Mouse (Mus musculus): Measurements from ENCODE around the gene Senp7.
A peak's percentile ranks its signal among the peaks of the same experiment; 100 is the strongest.
"Not testable (repeated sequence)": the region's sequence is repeated elsewhere in the genome, so short reads cannot be mapped to it uniquely, and the experiment has no call there.

Gene Senp7

DNA sequence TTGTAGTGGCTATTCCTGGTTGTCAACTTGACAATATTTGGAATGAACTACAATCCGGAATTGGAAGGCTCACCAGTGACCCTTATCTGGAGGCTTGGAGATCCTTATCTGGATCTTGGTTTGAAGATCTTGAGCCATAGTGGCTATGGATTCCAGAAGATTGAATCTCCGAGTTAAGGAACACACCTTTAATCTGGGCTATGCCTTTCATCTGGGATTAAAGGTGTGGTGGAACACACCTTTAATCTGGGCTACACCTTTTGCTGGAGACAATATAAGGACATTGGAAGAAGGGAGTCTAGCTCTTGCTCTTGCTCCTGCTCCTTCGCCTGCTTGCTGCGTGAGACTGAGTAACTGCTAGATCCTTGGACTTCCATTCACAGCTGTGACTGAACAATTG, at the start of gene Senp7:
TSS of gene Senp7 (plus strand) at position 301 of the 400 bp plus-strand sequence.
- DNase-seq (ENCODE audit: low read depth, low spot score) = not testable (repeated sequence)

DNA sequence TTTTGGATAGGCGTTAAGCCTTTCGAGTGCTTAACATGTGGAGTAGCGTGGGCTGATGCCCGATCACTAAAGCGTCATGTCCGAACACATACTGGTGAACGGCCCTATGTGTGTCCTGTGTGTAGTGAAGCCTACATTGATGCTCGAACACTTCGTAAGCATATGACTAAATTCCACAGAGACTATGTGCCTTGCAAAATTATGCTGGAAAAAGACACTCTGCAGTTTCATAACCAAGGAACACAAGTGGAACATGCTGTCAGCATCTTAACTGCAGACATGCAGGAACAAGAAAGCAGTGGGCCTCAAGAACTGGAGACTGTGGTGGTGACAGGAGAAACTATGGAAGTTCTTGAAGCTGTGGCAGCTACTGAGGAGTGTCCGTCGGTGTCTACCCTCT, 41.3 kb upstream of the Senp7 start:
- DNase-seq (ENCODE audit: low read depth, low spot score) = no peak

DNA sequence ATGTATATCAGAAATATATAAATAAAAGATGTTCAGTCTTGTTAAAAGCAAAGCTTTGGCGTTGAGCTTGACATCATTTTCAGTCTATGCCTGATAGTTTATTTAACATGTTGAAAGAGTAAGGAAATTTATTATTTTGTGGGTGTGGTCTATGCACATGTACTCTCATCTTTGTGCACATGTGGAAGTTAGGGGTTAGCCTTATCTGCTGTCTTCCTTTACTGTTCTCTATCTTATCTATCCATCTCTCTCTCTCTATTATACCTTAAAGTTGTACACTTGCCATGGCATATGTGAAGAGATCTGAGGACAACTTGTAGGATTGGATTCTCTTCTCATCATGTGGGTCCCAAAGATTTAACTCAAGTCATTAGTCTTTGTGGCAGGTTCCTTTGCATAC, 39.3 kb upstream of the Senp7 start:
- DNase-seq (ENCODE audit: low read depth, low spot score) = no peak

DNA sequence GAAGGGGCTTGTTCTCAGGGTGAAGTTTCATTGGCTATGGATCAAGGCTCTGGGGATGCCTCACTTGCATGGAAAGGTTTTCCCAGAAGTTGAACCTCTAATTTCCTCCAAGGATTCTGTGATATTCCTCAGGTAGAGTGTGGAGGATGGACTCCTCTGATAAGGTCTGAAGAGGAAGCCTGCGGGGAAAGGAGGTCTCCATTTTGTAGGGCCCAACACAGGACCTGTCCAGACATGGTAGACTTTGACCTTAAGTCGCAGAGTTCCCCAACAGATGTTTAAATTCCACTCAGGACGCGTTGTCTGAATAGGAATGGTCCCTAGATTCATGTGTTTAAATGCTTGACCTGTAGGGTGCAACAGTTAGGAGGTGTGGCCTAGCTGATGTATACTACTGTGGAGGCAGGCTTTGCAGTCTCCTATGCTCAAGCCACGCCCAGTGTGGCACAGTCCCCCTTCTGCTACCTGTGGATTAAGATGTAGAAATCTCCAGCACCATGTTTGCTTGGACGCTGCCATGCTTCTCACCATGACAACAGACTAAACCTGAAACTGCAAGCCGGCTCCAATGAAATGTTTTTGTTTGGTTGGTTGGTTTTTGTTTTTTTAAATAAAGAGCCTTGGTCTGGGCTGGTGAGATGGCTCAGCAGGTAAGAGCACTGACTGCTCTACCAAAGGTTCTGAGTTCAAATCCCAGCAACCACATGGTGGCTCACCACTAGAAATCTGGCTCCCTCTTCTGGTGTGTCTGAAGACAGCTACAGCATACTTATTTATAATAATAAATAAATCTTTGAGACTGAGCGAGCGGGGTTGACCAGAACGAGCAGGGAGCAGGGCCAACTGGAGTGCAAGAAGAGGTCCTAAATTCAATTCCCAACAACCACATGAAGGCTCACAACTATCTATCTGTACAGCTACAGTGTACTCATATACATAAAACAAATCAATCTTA, 35.1 kb upstream of the Senp7 start:
- no peak for DNase-seq (ENCODE audit: low read depth, low spot score)

DNA sequence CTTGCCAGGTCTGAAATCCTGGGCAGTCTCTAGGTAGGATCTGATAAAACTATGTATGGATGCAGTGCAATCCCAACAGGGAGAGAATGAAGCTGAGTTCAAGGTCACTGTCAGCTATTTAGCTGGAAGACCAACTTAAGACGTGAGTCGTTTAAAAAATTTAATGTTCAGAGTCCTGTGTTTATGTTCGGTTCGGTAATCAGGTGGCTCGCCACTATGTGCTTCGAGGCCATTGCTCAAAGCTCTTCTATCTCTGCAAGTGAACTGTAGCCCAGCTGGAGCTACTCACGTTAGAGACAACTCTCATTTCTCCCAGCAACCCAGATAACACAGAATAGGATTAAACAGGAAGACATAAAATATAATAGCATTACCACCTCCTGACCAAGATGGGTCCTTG, 34.1 kb upstream of the Senp7 start:
- no peak for DNase-seq (ENCODE audit: low read depth, low spot score)

DNA sequence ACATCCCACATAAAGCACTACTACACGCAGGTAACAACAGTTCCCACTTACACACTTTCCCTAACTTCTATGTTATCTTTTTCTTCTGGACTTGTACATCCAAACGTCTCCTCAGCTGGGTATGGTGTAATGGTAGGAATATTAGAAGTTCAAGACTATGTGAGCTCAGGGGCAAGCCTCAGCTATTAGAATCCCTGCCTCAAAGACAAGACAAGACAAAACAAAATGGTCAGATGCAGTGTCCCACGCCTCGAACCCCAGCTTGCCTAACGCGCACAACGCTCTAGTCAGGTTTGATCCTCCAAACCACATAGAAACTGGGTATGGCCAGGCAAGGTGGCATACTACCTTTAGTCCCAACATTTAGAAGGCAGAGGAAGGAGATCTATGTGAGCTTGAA, 28.5 kb upstream of the Senp7 start:
- DNase-seq (ENCODE audit: low read depth, low spot score) = no peak

DNA sequence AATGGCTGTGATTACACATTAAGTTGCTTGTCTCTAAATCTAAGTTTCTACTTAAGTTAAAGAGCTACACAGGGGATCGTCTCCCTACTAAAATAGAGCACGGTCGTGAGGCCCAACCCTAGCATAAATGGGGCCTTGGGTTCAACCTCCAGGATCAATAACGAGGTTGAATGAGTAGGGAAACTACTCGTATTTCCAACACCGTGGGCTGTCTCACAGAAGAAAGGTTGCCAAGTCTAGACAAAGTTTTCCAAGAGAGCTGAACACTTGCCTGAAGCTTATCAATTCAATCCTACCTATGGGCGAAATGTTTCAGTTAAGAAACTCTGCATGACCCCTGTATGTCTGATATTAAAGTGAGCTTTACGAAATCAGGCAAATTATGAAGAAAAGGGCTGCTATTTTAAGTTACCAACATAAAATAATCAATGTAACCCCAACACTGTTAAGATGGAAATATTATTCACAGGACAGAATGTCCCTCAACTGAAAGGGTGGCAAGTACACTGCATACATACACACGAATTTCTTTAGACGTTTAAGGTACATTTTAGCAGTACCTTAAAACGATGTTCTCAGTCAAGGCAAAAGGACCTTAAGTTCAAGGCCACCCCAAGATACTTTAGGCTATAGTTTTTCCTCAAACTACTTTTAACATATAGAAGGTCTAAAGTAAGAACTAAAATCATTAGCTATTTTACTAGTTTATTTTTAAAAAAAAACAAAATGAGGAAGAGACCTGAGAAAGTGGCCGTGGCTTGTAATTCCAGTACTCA, 20.1 kb upstream of the Senp7 start:
- no peak for DNase-seq (ENCODE audit: low read depth, low spot score)

DNA sequence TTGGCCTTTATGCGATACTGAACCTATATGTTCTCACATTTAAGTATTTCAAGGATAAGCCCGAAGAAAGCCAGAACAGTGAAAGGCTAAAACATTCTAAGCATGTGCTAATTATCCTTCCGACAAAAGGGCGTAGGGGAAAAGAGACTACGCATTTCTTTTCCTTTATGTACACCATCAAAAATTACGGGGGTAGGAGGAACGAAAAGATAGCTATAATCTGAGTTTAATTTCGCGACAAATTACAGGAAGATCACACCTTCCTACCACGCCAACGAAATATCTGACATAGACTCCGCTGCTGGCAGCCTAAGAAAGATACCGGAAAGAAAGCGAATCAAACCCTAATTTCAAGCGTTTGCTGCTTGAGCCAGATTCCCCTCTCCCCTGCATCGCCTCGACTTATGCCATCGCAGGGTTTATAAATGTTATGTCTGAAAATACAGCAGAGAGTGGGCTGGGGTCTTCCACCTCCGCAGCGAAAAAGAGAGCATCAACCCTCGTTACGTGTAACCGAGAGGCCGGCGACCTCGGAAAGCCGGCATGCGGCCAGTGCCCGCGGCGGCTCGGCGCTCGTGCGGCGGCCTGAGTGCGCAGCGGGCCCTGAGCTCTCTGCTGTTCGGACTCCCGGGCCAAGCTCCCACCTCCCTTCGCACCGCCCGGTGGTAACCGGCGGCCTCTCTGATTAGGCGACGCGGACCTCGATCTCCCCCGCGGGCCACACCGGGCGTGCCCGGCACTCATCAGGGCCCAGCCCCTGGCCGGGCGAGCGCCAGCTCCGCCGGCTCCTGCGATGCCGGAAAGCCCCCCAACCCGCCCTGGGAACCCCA, 19.2 kb upstream of the Senp7 start:
- peak; percentile 49 for DNase-seq (ENCODE audit: low read depth, low spot score)

DNA sequence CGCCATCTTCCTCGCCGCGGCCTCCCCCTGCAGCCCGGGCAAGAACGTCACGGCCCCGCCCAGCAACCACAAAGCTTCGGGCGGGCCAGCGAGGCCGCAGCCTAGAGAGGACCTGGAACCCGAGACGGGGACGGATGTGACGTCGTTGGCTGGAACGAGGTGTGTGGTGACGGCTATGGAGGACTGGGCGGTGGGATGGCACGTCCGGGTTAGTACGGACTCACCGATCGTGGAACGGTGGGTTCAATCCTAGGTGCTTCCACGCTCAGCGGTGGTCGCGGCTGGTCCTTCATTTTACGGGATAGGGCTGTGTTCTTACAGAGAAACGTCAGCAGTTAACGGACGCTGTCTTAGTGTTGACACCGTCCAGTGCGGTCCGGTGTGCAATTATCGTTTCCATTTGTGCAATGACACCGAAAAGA, 18.5 kb upstream of the Senp7 start, which contains the start of gene Pcnp:
TSS of gene Pcnp (minus strand) at position 79 of the 422 bp plus-strand sequence.
- peak; percentile 97 for DNase-seq (ENCODE audit: low read depth, low spot score)

DNA sequence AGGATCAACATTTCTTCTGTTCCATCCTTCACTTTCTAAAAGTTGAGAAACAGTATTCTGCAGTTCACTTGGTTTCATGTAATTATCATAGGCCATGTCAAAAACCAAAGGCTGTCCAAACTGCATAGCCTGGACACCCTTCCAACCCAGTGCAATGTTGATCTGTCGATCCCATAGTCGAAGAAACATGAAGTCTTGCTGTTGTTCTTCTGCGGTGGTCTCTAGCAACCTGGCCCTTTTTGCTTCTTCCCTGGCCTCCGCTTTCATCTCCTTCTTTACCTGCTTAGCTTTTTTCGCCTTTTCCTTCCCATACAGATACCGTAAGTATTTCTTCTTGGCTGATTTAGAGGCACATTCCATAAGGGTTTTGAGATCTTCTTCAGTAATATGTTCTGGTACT, 13.6 kb upstream of the Senp7 start:
- no peak for DNase-seq (ENCODE audit: low read depth, low spot score)

DNA sequence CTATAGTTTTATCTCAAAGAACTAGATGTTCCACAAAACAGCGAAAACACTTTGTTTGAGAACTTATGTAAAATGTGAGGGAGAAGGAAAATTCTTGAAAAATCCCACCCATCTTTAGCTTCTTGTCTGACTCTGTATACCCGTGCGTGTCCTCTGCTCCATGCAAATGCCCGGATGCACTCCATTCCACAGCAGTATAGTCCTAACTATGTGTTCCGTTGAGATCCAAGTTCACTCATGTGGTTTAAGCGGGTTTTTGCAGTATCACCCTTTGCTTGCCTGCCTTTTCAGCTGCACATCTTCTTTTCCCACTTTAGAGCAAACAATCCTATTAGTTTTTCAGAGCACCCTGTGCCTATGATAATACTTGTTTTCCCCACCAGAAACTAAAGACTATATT, 11.6 kb upstream of the Senp7 start:
- DNase-seq (ENCODE audit: low read depth, low spot score) = no peak

DNA sequence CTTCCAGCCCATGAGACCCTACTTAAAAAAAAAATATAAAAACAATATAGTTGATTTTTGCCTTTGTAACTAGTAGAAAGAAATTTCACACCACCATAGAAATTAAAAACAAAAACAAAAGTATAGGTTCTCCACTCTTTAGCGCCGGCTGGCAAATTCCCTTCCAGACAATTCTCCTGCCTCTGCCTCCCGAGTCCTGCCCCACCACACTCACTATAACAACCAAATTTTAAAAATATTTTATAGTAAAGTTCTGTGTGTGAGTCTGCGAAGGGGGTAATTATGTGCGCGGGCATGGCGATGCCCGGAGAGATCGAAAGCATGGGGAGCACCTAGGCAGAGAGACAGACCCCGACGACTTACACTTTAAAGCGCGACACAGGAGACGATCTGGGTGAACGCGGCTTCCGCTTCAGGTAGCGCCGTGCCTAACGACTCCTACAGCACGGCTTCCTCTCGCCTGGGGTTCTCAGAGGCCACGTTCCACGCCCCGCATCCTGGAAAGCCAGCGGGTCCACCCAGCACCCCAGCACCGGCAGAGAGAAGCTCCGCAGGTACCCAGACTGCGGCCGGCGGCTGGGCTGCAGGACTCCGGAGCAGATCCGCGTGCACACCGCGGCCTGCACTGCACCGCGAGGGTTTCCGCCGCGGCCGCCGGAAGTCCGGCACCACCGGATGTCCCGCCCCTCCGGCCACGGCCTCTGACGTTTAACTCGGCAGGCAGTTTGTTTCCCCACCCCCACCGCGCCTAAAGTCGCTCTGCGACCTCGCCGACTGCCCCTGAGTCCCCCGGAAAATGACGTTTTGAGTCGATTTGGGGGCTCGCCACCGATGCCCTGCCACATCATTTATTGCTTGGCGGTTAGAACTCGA, 10.8 kb upstream of the Senp7 start, which contains the start of gene Trmt10c:
TSS of gene Trmt10c (minus strand) at position 682 of the 873 bp plus-strand sequence.
- peak; percentile 87 for DNase-seq (ENCODE audit: low read depth, low spot score)

DNA sequence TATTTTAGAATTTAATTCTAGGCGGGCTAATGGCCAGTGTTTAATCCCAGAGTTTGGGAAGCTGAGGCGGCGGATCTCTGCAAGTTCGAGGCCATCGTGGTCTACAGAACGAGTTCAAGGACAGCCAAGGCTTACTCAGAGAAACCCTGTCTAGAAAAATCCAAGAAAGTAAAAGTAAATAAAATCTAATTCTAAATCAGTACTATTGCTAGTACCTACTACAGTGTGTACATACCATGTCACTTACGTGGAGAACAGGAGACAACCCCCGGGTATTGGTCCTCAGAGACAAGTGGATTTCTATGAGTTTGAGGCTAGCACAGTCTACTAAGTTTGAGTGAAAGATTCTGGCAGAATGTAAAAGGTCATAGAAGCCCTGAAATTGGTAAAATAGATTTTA, 10.0 kb upstream of the Senp7 start:
- DNase-seq (ENCODE audit: low read depth, low spot score) = no peak

DNA sequence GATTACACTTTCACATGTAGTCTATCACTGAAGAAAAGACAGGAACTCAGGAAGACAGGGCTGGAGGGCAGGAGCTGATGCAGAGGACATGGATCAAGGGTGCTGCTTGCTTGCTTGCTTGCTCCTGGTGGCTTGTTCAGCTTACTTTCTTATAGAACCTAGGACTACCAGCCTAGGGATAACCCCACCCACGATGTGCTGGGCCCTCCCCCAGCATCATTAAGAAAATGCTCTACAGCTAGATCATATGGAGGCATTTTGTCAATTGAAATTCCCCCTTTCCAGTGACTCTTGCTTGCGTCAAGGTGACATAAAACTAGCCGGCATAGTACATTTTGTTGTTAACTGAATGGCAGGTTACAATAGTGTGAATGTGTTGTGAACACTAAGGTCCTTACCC, 7.8 kb downstream of the Senp7 start:
- DNase-seq (ENCODE audit: low read depth, low spot score) = no peak

DNA sequence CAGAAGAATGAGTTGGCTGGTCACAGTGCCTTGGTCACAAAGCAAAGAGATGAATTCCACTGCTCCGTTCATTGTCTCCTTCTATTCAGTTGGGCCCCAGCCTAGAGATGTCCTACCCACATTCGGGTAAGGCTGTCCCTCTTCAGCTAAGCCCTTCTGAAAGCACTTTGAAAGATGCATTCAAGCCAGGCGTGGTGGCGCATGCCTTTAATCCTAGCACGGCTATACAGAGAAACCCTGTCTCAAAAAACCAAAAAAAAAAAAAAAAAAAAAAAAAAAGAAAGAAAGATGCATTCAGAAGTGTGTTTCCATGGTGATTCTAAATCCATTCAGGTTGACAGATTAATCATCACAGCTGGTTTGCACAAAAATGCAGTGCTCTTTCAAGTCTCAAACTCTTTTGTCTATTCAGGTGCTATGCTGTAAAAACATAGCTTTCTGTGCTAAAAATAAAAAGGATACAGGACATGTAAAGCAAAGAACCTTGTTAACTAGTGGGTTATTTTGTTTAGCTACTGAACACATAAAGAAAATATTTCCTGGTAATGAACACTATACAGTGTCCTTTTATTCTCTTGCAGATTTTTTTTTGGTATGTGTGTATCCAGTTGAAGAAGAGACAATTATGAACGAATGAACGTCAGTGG, 8.9 kb downstream of the Senp7 start:
- no peak for DNase-seq (ENCODE audit: low read depth, low spot score)

DNA sequence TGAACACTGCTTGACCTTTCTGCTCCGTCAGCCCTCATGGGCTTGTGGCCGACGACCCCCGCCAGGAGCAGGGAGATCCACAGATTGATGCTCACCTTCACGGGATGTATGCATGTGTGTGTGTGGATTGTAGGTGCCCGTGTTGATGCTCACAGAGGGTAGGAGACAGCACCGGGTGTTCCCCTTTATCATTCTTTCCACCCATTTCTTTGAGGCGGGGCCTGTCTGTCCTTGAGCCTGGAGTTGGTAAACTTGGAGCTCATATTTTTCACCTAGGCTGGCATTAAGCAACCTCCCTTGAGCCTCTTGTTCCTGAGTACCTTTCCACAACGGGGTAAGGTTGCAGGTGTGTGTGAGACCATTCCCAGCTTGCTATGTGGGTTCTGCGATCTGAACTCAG, 10.0 kb downstream of the Senp7 start:
- DNase-seq (ENCODE audit: low read depth, low spot score) = no peak

DNA sequence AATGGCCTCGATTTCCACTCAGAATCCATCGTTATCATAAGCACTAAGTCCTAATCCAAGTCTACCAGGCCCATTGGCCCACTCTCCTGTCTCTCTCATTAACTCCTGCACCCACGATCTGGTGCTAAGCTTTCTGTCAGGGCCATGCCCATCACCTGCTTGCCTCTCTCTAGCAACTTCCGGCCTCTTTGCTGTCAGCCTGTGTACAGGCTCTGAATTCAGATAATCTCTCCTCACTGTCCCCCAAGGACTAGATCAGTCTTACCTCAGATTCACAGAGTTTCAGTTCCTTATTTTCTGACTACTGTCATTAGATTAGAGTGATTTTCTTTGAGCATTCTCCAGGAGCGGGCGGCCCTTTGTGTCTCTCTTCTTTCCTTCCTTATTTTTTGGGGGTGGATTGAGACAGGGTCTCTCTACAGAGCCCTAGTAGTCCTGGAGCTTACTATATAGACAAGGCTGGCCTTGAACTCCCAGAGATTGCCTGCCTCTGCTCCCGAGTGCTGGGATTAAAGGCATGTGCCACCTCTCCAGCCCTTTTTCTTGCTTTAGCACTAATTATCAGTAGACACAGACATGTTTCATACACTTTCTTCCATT, 14.0 kb downstream of the Senp7 start:
- DNase-seq (ENCODE audit: low read depth, low spot score) = no peak

DNA sequence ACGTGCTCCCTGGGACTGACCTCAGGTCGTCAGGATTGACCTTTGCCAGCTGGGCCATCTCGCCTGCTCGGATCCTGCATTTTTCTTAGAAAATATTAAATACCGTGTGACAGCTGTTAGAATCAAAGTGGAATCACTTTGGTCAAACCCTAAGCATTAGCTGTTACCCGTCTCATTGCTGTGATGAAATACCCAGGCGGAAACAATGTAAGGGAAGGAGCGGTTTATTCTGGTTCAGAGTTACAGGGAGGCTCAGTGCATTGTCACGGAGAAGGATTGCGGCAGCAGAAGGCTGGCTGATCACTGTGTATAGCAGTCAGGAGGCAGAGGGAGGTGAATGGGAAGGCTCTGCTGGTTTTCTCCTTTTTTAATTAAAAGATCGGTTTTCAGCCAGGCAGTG, 14.8 kb downstream of the Senp7 start:
- no peak for DNase-seq (ENCODE audit: low read depth, low spot score)

DNA sequence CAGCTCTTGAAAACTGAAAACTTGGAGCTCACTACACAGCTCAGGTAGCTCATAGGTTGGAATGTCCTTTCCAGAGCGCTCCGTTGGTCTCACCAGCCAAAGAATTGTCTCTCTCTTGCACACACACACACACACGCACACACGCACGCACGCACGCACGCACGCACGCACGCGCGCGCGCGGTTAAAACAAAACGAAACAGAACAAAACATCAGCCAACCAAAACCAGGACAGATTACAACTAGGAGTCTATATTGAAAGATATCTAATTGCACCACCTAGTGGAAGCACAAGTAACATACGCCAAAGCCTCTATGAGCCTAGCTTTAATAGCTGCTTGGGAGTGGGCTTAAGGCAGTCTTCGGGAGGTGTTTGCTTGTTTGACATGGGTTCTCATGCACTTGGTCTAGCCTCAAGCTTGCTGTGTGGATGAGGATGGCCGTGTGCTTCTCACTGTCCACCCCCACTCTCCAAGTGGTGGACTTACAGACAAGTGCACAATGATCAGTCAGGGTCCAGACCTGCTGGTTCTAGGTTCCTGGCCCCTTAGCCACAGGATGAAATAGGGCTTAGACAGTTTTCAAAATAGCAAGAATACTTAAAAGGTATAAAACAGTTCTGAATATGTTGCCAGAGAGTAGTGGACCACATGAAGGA, 16.3 kb downstream of the Senp7 start:
- DNase-seq (ENCODE audit: low read depth, low spot score) = peak; percentile 54

Measured in skeletal muscle tissue, adult 2 months (tissue).